Mouse (Mus musculus): Measurements from ENCODE around the gene Prpf4.

- TF ChIP-seq POLR2A (IDR thresholded peaks at IDR 0.05; ENCODE audit: control insufficient read depth, extremely low read depth, insufficient read depth, low read length, poor library complexity) (no peak), CTCF (IDR thresholded peaks at IDR 0.05; ENCODE audit: borderline replicate concordance, control insufficient read depth, extremely low read depth, insufficient read depth, low read length, poor library complexity) (no peak)
Measured at GRCm38 (mm10) chr4:62384159-62384558, 24.4 kb upstream of the Prpf4 start.

All from thymus, adult 2 months (tissue).